Mouse (Mus musculus): Measurements from ENCODE around the gene Slc39a13.
"Not testable (repeated sequence)": the region's sequence is repeated elsewhere in the genome, so short reads cannot be mapped to it uniquely, and the experiment has no call there.

The Slc39a13 gene

GRCm38 (mm10) chr2:91070076-91070800 lies at the start of gene Slc39a13:
Gene Slc39a13, minus strand, starts transcription at chr2:91070417.
- peak; percentile 97 for DNase-seq (ENCODE audit: low spot score in 2 of 2)

GRCm38 (mm10) chr2:91119551-91119950 lies 49.3 kb upstream of the Slc39a13 start:
- no peak for DNase-seq (ENCODE audit: low spot score in 2 of 2)

GRCm38 (mm10) chr2:91119061-91119460 lies 48.8 kb upstream of the Slc39a13 start:
- no peak for DNase-seq (ENCODE audit: low spot score in 2 of 2)

- DNase-seq (ENCODE audit: low spot score in 2 of 2): no peak
Observed at GRCm38 (mm10) chr2:91118647-91119046, 48.4 kb upstream of the Slc39a13 start.

- no peak for DNase-seq (ENCODE audit: low spot score in 2 of 2)
Observed at GRCm38 (mm10) chr2:91117585-91118275, 47.5 kb upstream of the Slc39a13 start, which contains the start of gene Mybpc3. Gene Mybpc3, plus strand, starts transcription at chr2:91118144.

- DNase-seq (ENCODE audit: low spot score in 2 of 2): no peak
Observed at GRCm38 (mm10) chr2:91116842-91117241, 46.6 kb upstream of the Slc39a13 start.

- no peak for DNase-seq (ENCODE audit: low spot score in 2 of 2)
Observed at GRCm38 (mm10) chr2:91115578-91115970, 45.4 kb upstream of the Slc39a13 start.

- peak; percentile 88 to 97 for DNase-seq (ENCODE audit: low spot score in 2 of 2)
Observed at GRCm38 (mm10) chr2:91114781-91115577, 44.8 kb upstream of the Slc39a13 start.

- DNase-seq (ENCODE audit: low spot score in 2 of 2): no peak
Observed at GRCm38 (mm10) chr2:91113852-91114251, 43.6 kb upstream of the Slc39a13 start.

GRCm38 (mm10) chr2:91113334-91113733 lies 43.1 kb upstream of the Slc39a13 start:
- no peak for DNase-seq (ENCODE audit: low spot score in 2 of 2)

- no peak for DNase-seq (ENCODE audit: low spot score in 2 of 2)
Observed at GRCm38 (mm10) chr2:91112491-91112890, 42.3 kb upstream of the Slc39a13 start.

GRCm38 (mm10) chr2:91111832-91112231 lies 41.6 kb upstream of the Slc39a13 start:
- DNase-seq (ENCODE audit: low spot score in 2 of 2): not testable (repeated sequence)

- no peak for DNase-seq (ENCODE audit: low spot score in 2 of 2)
Observed at GRCm38 (mm10) chr2:91110429-91110828, 40.2 kb upstream of the Slc39a13 start.

- no peak for DNase-seq (ENCODE audit: low spot score in 2 of 2)
Observed at GRCm38 (mm10) chr2:91109807-91110385, 39.7 kb upstream of the Slc39a13 start.

GRCm38 (mm10) chr2:91109241-91109640 lies 39.0 kb upstream of the Slc39a13 start:
- no peak for DNase-seq (ENCODE audit: low spot score in 2 of 2)

- DNase-seq (ENCODE audit: low spot score in 2 of 2): no peak
Observed at GRCm38 (mm10) chr2:91108156-91108555, 37.9 kb upstream of the Slc39a13 start.

GRCm38 (mm10) chr2:91101124-91101740 lies 31.0 kb upstream of the Slc39a13 start:
- DNase-seq (ENCODE audit: low spot score in 2 of 2): peak; percentile 77 to 93

GRCm38 (mm10) chr2:91098156-91098555 lies 27.9 kb upstream of the Slc39a13 start:
- no peak for DNase-seq (ENCODE audit: low spot score in 2 of 2)

- DNase-seq (ENCODE audit: low spot score in 2 of 2): no peak
Observed at GRCm38 (mm10) chr2:91097015-91097414, 26.8 kb upstream of the Slc39a13 start.

- no peak for DNase-seq (ENCODE audit: low spot score in 2 of 2)
Observed at GRCm38 (mm10) chr2:91096524-91096923, 26.3 kb upstream of the Slc39a13 start.

GRCm38 (mm10) chr2:91090827-91091226 lies 20.6 kb upstream of the Slc39a13 start:
- no peak for DNase-seq (ENCODE audit: low spot score in 2 of 2)

Data from urinary bladder, postnatal 4 days (tissue).